Mouse (Mus musculus) liver, adult 2 months (tissue): ENCODE data around the gene Zg16.

Experiments
- CTCF ChIP-seq: fragments of 200-500 bp; IDR thresholded peaks from 2 replicates; pipeline ENCODE4 v1.5.1; 2011; ENCODE audit warnings: low read depth, low read length, control low read depth
- POLR2A ChIP-seq: fragments of 200-500 bp; IDR thresholded peaks from 2 replicates; pipeline ENCODE4 v1.6.1; 2011; ENCODE audit warnings: low read length, control low read depth; ENCODE audit not compliant: insufficient read depth; ENCODE audit errors: extremely low read depth

- TF ChIP-seq CTCF (no peak), POLR2A (no peak)
These were observed 63.0 kb downstream of the Zg16 start for GRCm38 (mm10) chr7:127023896-127024690.
